Mouse (Mus musculus): ENCODE data around the gene Gm6040.

DNA sequence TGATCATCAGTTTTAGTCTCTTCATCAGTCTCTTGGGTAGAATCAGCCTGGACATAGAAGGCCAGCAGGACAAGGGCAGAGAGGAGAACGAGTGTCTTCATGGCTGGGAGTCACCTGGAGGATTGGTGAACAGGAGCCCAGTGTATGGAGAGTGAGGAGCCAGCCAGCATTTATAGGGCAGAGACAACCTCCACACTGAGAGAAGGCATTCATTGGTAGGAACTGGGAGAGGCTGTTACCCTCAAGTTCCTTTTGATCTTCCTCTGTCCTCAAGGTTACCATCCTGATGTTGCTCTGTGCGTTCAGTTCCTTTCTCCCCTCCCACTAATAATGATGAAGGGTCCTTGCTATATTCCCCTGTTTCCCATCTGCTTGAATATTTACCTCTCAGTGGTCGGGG, 22.7 kb upstream of the Gm6040 start, which contains the start of gene AY761185:
- TF ChIP-seq CTCF (IDR thresholded peaks at IDR 0.05; ENCODE audit: extremely low read depth, insufficient read depth, low read length), result no peak
- TF ChIP-seq POLR2A (IDR thresholded peaks at IDR 0.05; ENCODE audit: extremely low read depth, insufficient read depth, low read length), result no peak

Measured in cortical plate, adult 2 months (tissue).